Mouse (Mus musculus): ENCODE results near the gene Slamf6.
A peak's percentile ranks its signal among the peaks of the same experiment; 100 is the strongest.

Slamf6 gene

DNA sequence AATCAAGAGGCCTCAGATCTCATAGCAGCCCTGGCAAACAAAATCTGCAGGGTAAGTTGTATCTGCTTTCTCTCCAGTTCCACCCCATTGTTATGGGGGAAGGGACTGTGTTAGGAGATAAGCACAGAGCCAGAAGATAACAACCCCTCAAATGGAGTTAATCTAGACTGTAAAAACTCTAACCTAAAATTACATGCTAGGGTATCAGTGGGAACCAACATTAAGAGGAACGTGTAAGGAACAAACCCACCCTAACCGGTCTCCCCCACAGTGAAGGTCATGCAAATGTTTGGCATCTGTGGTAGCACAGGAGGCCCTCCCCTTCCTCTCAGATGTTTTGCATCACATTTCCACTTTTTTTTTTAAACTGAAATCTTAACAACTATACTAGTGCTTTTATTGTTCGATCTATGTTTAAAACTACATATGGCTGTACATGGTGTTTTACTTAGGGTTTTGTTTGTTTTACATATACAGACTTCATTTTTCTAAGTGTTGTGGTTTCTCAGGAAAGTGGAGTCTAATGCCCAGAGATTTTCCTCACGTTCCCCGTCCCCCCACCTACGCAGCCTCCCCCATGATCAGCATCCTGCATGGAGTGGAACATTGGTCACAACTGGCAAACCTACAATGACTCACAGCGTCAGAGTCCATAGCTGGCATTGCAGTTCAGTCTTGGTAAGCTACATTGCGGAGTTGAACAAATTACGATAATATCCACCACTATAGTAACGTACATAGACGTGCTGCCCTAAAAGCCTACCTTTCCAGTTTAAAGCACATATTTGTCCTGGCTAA is 77.8 kb downstream of the Slamf6 start:
- DNase-seq (ENCODE audit: low spot score in 2 of 2) = no peak

DNA sequence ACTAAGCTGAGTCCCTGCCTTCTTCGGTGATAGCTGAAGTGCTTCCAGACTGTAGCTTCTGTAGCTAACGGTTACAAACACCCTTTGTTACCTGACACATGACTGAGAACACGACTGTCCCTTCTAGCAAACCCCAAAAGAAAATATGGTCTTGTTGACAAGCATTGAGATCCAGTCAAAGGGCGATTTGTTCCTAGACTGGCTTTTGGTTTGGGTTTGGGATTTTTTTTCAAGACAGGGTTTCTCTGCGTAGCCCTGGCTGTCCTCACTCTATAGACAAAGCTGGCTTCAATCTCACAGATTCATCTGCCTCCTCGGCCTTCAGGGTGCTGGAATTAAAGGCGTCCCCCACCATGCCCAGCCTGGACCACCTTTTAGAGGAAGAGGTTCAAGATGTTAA is 79.4 kb downstream of the Slamf6 start:
- no peak for DNase-seq (ENCODE audit: low spot score in 2 of 2)

DNA sequence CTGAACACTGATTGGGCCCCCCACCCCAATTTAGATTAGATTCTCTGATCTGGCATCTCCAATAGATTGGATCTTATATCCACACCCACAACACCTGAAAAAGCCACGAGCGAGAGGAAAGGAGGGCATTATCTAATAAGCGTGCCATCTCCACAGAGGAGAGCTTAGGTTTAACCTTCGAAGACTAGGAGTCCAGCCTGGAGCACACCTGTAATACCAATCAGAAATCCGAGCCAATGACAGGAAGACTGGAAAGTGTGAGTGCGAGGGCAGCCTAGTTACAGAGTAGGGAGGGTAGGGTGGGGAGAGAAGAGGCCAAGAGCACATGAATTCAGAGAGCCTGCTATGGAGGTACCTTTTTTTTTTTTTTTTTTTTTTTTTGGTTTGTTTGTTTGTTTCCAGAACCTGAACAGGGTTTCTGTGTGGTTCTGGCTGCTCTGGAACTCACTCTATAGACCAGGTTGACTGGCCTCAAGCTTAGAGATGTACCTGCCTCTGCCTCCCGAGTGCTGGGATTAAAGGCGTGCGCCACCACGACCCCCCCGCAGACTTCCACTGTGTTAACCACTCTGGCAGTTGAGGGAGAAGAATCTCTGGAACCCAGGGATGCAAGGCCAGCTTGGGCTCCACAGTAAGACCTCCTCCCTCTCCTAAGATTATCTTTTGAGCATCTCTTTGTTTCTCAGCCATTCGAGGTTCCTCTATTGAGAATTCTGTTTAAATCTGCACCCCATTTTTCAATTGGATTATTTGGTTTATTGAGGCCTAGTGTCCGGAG is 81.7 kb downstream of the Slamf6 start:
- no peak for DNase-seq (ENCODE audit: low spot score in 2 of 2)

DNA sequence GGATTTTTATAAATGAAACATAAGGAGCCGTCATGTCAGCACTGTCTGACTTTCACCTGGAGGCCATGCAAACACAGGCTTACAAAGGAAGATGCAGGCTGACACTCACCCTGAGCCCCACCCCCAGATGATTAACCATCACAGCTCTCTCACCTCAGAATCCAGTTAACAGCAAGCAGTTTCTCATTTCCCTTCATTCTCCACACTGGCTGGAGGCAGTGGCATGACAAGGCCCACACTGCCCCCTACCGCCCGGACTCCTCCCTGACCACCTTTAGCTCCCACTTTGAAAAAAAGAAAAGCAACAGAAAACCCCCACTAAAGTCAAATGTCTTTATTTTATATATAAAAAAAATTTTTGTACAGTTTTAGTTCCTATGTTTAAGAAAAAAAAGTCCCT is 83.3 kb downstream of the Slamf6 start:
- DNase-seq (ENCODE audit: low spot score in 2 of 2) = peak; percentile 68 to 79

DNA sequence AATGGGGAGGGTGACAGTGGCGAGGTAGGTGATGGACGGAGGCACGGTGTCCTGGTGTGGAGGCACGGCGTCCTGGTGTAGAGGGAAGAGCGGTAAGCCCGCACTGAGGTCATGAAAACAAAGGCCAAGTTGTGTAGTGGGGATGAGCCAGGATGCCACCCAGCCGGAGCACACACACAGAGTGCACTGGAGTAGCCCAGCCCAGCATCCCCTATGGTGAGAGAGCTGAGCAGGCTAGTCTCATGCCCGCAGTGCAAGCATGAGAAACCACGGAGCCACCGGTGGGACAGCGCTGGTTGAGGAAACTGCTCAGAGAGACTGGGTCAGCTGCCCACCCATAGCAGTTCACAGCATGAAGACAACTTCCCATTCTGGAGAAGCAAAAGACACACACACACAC is 84.3 kb downstream of the Slamf6 start:
- DNase-seq (ENCODE audit: low spot score in 2 of 2) = no peak

All from frontal cortex, postnatal 36 days (tissue).